Mouse (Mus musculus) midbrain, embryonic 11.5 days (tissue): ENCODE data around the gene Clrn3. TPM values are rescaled to one million over a fixed set of nuclear protein-coding genes. Genes with fewer than 3 reads are reported as not detected.

ENCODE experiments used
- ATAC-seq: fragments of 200-750 bp; cut with Nextera tagmentation; 2 replicates; pipeline ENCODE4 v1.8.0; 2017; ENCODE audit warnings: moderate TSS enrichment, moderate library complexity; ENCODE audit not compliant: low FRiP score
- DNase-seq: peaks from one replicate; pipeline ENCODE4 v3.0.0; 2015; ENCODE audit warnings: low spot score; ENCODE audit errors: missing footprints
- H3K27ac ChIP-seq: fragments of 300-500 bp; sonication (generic); 2 replicates; pipeline ENCODE4 v1.5.1; 2014; ENCODE audit warnings: low read depth, low read length
- H3K27me3 ChIP-seq: fragments of 300-500 bp; sonication (generic); 2 replicates; pipeline ENCODE4 v1.6.1; 2014; ENCODE audit warnings: mild to moderate bottlenecking, low read length, moderate library complexity, mixed read lengths; ENCODE audit not compliant: control insufficient read depth, insufficient read depth
- H3K36me3 ChIP-seq: fragments of 300-500 bp; sonication (generic); 2 replicates; pipeline ENCODE4 v1.6.1; 2014; ENCODE audit warnings: mild to moderate bottlenecking, low read length, moderate library complexity, mixed read lengths; ENCODE audit not compliant: control insufficient read depth, insufficient read depth
- H3K4me1 ChIP-seq: fragments of 300-500 bp; sonication (generic); 2 replicates; pipeline ENCODE4 v1.6.1; 2014; ENCODE audit warnings: low read length; ENCODE audit not compliant: control insufficient read depth, insufficient read depth
- H3K4me2 ChIP-seq: fragments of 300-500 bp; sonication (generic); 2 replicates; pipeline ENCODE4 v1.6.1; 2014; ENCODE audit warnings: mild to moderate bottlenecking, moderate library complexity
- H3K4me3 ChIP-seq: fragments of 300-500 bp; sonication (generic); 2 replicates; pipeline ENCODE4 v1.5.1; 2014; ENCODE audit warnings: low read depth, low read length
- H3K9ac ChIP-seq: fragments of 300-500 bp; sonication (generic); 2 replicates; pipeline ENCODE4 v1.6.1; 2014; ENCODE audit warnings: low read length
- H3K9me3 ChIP-seq: fragments of 300-500 bp; sonication (generic); 2 replicates; pipeline ENCODE4 v1.6.1; 2016; ENCODE audit warnings: low read length; ENCODE audit not compliant: control insufficient read depth
- WGBS: fragments of 180-500 bp; shearing (Covaris S2); extraction: QIAGEN DNeasy Blood & Tissue Kit; methylation state at CpG from one replicate; pipeline ENCODE4 v1.1.7; 2014; 5-methylcytosine and 5-hydroxymethylcytosine counted together
- polyA plus RNA-seq: library from polyadenylated mRNA; unstranded; fragments of >200 nt; fragmentation: Nextera tagmentation; extraction: Ambion mirVana; gene quantifications from 2 replicates; pipeline ENCODE4 v1.2.1, GENCODE M21; 2014

The Clrn3 gene
- polyA plus RNA-seq, 1 experiment from 2014 or later: not detected

GRCm38 (mm10) chr7:135524424-135524967 is 4.0 kb downstream of the Clrn3 start:
- no peak overlapping the region for H3K4me3 ChIP-seq
- no peaks in the 10 kb centered on the region for H3K36me3 ChIP-seq
- WGBS: 88% methylated on average over 6 of the region's 6 CpGs
- H3K4me1 ChIP-seq: peaks cover 6% of the 10 kb centered on the region
- DNase-seq: no peak
- no peak overlapping the region for H3K9ac ChIP-seq
- no peak overlapping the region for H3K27ac ChIP-seq
- no peaks in the 10 kb centered on the region for H3K27me3 ChIP-seq
- ATAC-seq: no peak
- H3K9me3 ChIP-seq: no peaks in the 10 kb centered on the region
- H3K4me2 ChIP-seq: no peak overlapping the region

- no peak overlapping the region for H3K4me3 ChIP-seq
- DNase-seq (no peak), ATAC-seq (no peak)
- H3K36me3 ChIP-seq: no peaks in the 10 kb centered on the region
- H3K27me3 ChIP-seq: no peaks in the 10 kb centered on the region
- no peak overlapping the region for H3K27ac ChIP-seq
- no peaks in the 10 kb centered on the region for H3K9me3 ChIP-seq
- no peak overlapping the region for H3K9ac ChIP-seq
- WGBS: 80% methylated on average over 4 of the region's 4 CpGs
- H3K4me2 ChIP-seq: no peak overlapping the region
- peaks cover 6% of the 10 kb centered on the region for H3K4me1 ChIP-seq
These were observed 4.5 kb downstream of the Clrn3 start for GRCm38 (mm10) chr7:135523981-135524380.

- ATAC-seq: no peak
- Histone ChIP-seq H3K36me3 (no peaks in the 10 kb centered on the region), H3K27ac (no peak overlapping the region), H3K9ac (no peak overlapping the region), H3K4me1 (peaks cover 6% of the 10 kb centered on the region), H3K4me3 (no peak overlapping the region), H3K4me2 (no peak overlapping the region), H3K27me3 (no peaks in the 10 kb centered on the region), H3K9me3 (no peaks in the 10 kb centered on the region)
- 51% methylated on average over 15 of the region's 15 CpGs for WGBS
- no peak for DNase-seq
These were observed 6.5 kb downstream of the Clrn3 start for GRCm38 (mm10) chr7:135521755-135522512.

- H3K4me3 ChIP-seq: no peak overlapping the region
- no peaks in the 10 kb centered on the region for H3K27me3 ChIP-seq
- peaks cover 6% of the 10 kb centered on the region for H3K4me1 ChIP-seq
- DNase-seq (no peak), ATAC-seq (no peak)
- WGBS: 80% methylated on average over 5 of the region's 5 CpGs
- H3K9ac ChIP-seq: no peak overlapping the region
- H3K36me3 ChIP-seq: no peaks in the 10 kb centered on the region
- no peak overlapping the region for H3K27ac ChIP-seq
- H3K9me3 ChIP-seq: no peaks in the 10 kb centered on the region
- no peak overlapping the region for H3K4me2 ChIP-seq
These were observed 8.2 kb downstream of the Clrn3 start for GRCm38 (mm10) chr7:135520241-135520640.

GRCm38 (mm10) chr7:135517191-135517590 is 11.3 kb downstream of the Clrn3 start:
- no peak overlapping the region for H3K4me2 ChIP-seq
- ATAC-seq (no peak), DNase-seq (no peak)
- no peak overlapping the region for H3K27ac ChIP-seq
- H3K27me3 ChIP-seq: no peaks in the 10 kb centered on the region
- H3K36me3 ChIP-seq: no peaks in the 10 kb centered on the region
- H3K9me3 ChIP-seq: no peaks in the 10 kb centered on the region
- 74% methylated on average over 4 of the region's 4 CpGs for WGBS
- no peak overlapping the region for H3K4me3 ChIP-seq
- no peak overlapping the region for H3K9ac ChIP-seq
- peaks cover 6% of the 10 kb centered on the region for H3K4me1 ChIP-seq

- ATAC-seq: no peak
- Histone ChIP-seq H3K9ac (no peak overlapping the region), H3K27me3 (no peaks in the 10 kb centered on the region), H3K27ac (no peak overlapping the region), H3K4me3 (no peak overlapping the region), H3K36me3 (no peaks in the 10 kb centered on the region), H3K9me3 (no peaks in the 10 kb centered on the region), H3K4me2 (no peak overlapping the region), H3K4me1 (no peaks in the 10 kb centered on the region)
- DNase-seq: no peak
- WGBS: 78% methylated on average over 3 of the region's 3 CpGs
These were observed 16.7 kb downstream of the Clrn3 start for GRCm38 (mm10) chr7:135511723-135512122.

GRCm38 (mm10) chr7:135510431-135510830 is 18.0 kb downstream of the Clrn3 start:
- Histone ChIP-seq H3K4me3 (no peak overlapping the region), H3K4me2 (no peak overlapping the region), H3K27me3 (no peaks in the 10 kb centered on the region), H3K9ac (no peak overlapping the region), H3K4me1 (no peaks in the 10 kb centered on the region), H3K27ac (no peak overlapping the region), H3K36me3 (no peaks in the 10 kb centered on the region), H3K9me3 (no peaks in the 10 kb centered on the region)
- DNase-seq (no peak), ATAC-seq (no peak)
- 88% methylated on average over 5 of the region's 5 CpGs for WGBS

GRCm38 (mm10) chr7:135509272-135509671 is 19.2 kb downstream of the Clrn3 start:
- Histone ChIP-seq H3K9ac (no peak overlapping the region), H3K4me2 (no peak overlapping the region), H3K9me3 (no peaks in the 10 kb centered on the region), H3K27me3 (no peaks in the 10 kb centered on the region), H3K4me3 (no peak overlapping the region), H3K4me1 (no peaks in the 10 kb centered on the region), H3K27ac (no peak overlapping the region), H3K36me3 (no peaks in the 10 kb centered on the region)
- 97% methylated on average over 3 of the region's 3 CpGs for WGBS
- ATAC-seq (no peak), DNase-seq (no peak)

- DNase-seq (no peak), ATAC-seq (no peak)
- WGBS: 83% methylated on average over 4 of the region's 4 CpGs
- H3K9me3 ChIP-seq: no peaks in the 10 kb centered on the region
- H3K36me3 ChIP-seq: no peaks in the 10 kb centered on the region
- no peak overlapping the region for H3K27ac ChIP-seq
- no peak overlapping the region for H3K4me2 ChIP-seq
- no peak overlapping the region for H3K4me3 ChIP-seq
- H3K9ac ChIP-seq: no peak overlapping the region
- H3K27me3 ChIP-seq: no peaks in the 10 kb centered on the region
- no peaks in the 10 kb centered on the region for H3K4me1 ChIP-seq
These were observed 19.9 kb downstream of the Clrn3 start for GRCm38 (mm10) chr7:135508602-135509001.
